In the genomic region with DNA sequence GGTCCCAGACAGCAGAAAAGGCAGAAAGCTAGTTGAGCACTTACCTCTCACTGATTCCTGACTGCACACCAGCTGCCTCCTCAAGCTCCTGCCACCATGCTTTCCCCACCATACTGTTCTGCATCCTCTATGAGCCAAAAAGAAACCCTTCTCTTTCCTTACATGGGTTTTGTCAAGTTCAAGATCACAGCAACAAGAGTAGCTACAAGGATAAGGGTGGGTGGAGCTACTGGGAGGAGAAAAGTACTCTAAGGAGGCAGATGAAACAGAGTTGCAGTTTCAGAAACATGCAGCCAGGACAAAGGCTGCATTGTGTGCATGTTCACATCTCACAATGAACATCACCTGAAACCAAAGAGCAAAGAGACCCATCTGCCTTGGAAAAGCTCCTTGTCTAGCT, we compare ENCODE assay signal across 14 mouse cellular contexts. TPM values are rescaled to one million over a fixed set of nuclear protein-coding genes. Genes with fewer than 3 reads are reported as not detected.
DNase-seq lines count a peak whose midpoint lies in the region; ATAC-seq and TF ChIP-seq lines count a peak whose summit lies in the region.
"Had no signal": no experiment of that assay in that cellular context is flagged by ENCODE, and none has a peak within 500 bp of the region (broad histone marks: within the 10 kb centered on the region; RNA-seq: fewer than 3 reads in every experiment).

No protein-coding gene starts in this region.

- H3K4me3 ChIP-seq in heart, embryonic 13.5 days = no peak overlapping the region
- H3K4me3 ChIP-seq in thymus, adult 2 months (ENCODE audit: control insufficient read depth, insufficient read depth, low read length) = no peak overlapping the region
- H3K4me3 ChIP-seq in lung, adult 2 months (replicated peaks; ENCODE audit: extremely low read depth, low read depth, low read length) = no peak overlapping the region
- H3K4me3 ChIP-seq: forebrain, embryonic 13.5 days; hindbrain, embryonic 12.5 days; left cerebral cortex, adult 2 months had no signal

- no peak overlapping the region for H3K9ac ChIP-seq in heart, embryonic 13.5 days
- H3K9ac ChIP-seq: forebrain, embryonic 13.5 days; hindbrain, embryonic 12.5 days; lung, embryonic 14.5 days had no signal

- peaks cover 91% of the 10 kb centered on the region for H3K4me1 ChIP-seq in heart, embryonic 13.5 days
- H3K4me1 ChIP-seq in thymus, adult 2 months (replicated peaks; ENCODE audit: control insufficient read depth, insufficient read depth, low read length) = peaks cover 16% of the 10 kb centered on the region
- H3K4me1 ChIP-seq in lung, adult 2 months (ENCODE audit: control insufficient read depth, insufficient read depth, low read length) = peaks cover 33% of the 10 kb centered on the region

- DNase-seq in heart, adult 18-20 months = no peak
- DNase-seq in thymus, adult 2 months = no peak
- no peak for DNase-seq in thymus, adult 18-20 months
- peak; percentile 63 for DNase-seq in gonadal fat pad, adult 2 months (ENCODE audit: low read depth)
- no peak for DNase-seq in cerebellum, postnatal 10 days
- DNase-seq in layer of hippocampus, postnatal 10 days (ENCODE audit: low spot score in 2 of 2) = no peak
- no peak for DNase-seq in lung, adult 2 months
- DNase-seq: gastrocnemius, postnatal 36 days; midbrain, embryonic 14.5 days had no signal

- no peak overlapping the region for H3K4me2 ChIP-seq in heart, embryonic 13.5 days
- H3K4me2 ChIP-seq: forebrain, embryonic 13.5 days; hindbrain, embryonic 12.5 days; lung, embryonic 14.5 days had no signal

- ATAC-seq in heart, embryonic 13.5 days (ENCODE audit: extremely low read depth, insufficient number of reproducible peaks, low FRiP score, low TSS enrichment) = no peak
- ATAC-seq: forebrain, embryonic 13.5 days had no signal

- no peaks in the 10 kb centered on the region for H3K9me3 ChIP-seq in heart, embryonic 13.5 days
- H3K9me3 ChIP-seq: forebrain, embryonic 13.5 days; hindbrain, embryonic 12.5 days had no signal

- no peaks in the 10 kb centered on the region for H3K27me3 ChIP-seq in heart, embryonic 13.5 days (replicated peaks)
- H3K27me3 ChIP-seq in thymus, adult 2 months (ENCODE audit: control insufficient read depth, insufficient read depth, low read length) = no peaks in the 10 kb centered on the region
- H3K27me3 ChIP-seq: forebrain, embryonic 13.5 days; hindbrain, embryonic 12.5 days had no signal

- no peak for TF ChIP-seq POLR2A in thymus, adult 2 months (IDR thresholded peaks at IDR 0.05; ENCODE audit: control insufficient read depth, extremely low read depth, insufficient read depth, low read length, poor library complexity)
- TF ChIP-seq POLR2A in lung, adult 2 months (IDR thresholded peaks at IDR 0.05; ENCODE audit: borderline replicate concordance, extremely low read depth, low read depth, low read length) = no peak

- peak overlapping the region; percentile 21; the same call in 1 of the 2 replicates for H3K27ac ChIP-seq in heart, embryonic 13.5 days (replicated peaks)
- H3K27ac ChIP-seq in thymus, adult 2 months (ENCODE audit: control insufficient read depth, insufficient read depth, low read length) = peak overlapping the region; percentile 93
- H3K27ac ChIP-seq: forebrain, embryonic 13.5 days; hindbrain, embryonic 12.5 days; left cerebral cortex, adult 2 months had no signal

- H3K36me3 ChIP-seq in heart, embryonic 13.5 days = 0 out of 2 replicates have a peak, but pooled peaks cover 3% of the 10 kb centered on the region
- no peaks in the 10 kb centered on the region for H3K36me3 ChIP-seq in thymus, adult 2 months (ENCODE audit: control insufficient read depth, insufficient read depth, low read length)
- H3K36me3 ChIP-seq: hindbrain, embryonic 12.5 days had no signal

- TF ChIP-seq CTCF in thymus, adult 2 months (IDR thresholded peaks at IDR 0.05; ENCODE audit: borderline replicate concordance, control insufficient read depth, extremely low read depth, insufficient read depth, low read length, poor library complexity) = no peak
- no peak for TF ChIP-seq CTCF in lung, adult 2 months (IDR thresholded peaks at IDR 0.05; ENCODE audit: insufficient read depth, low read length)

RNA-seq across cellular contexts. Expression of a gene that starts 18.8 kb away (rescaled TPM):
- 27.7 and 29.5 TPM in 2 replicates for polyA plus RNA-seq in heart, embryonic 13.5 days (2015; fragmentation: Nextera tagmentation; extraction: Ambion mirVana)
- 10 to 100 TPM; 11.7 to 17.1 TPM for total RNA-seq in heart, adult 18-20 months (2021)
- polyA plus RNA-seq in thymus, adult 2 months (2012; rRNA removed) = 454 and 499 TPM in 2 replicates
- polyA plus RNA-seq in gonadal fat pad, adult 2 months (2012; rRNA removed) = 133 and 151 TPM in 2 replicates
- 100 to 1,000 TPM; 104 to 106 TPM for total RNA-seq in layer of hippocampus, postnatal 10 days (2021)
- polyA plus RNA-seq in lung, adult 2 months (2012; rRNA removed) = 126 and 163 TPM in 2 replicates
